Mouse (Mus musculus): Measurements from ENCODE around the gene Fkbp15. TPM values are rescaled to one million over a fixed set of nuclear protein-coding genes. Genes with fewer than 3 reads are reported as not detected.

The Fkbp15 gene
- polyA plus RNA-seq, 1 experiment from 2014 or later = 17.9 TPM

Other genes with a start within 250 kb of the Fkbp15 start
- gene Mup21, start 209.7 kb downstream of the Fkbp15 start, polyA plus RNA-seq (2014; fragmentation: Nextera tagmentation; extraction: Ambion mirVana) = not detected in 2 replicates
- 29.3 and 35.7 TPM in 2 replicates for gene Zfp37, start 129.5 kb downstream of the Fkbp15 start, polyA plus RNA-seq (2014; fragmentation: Nextera tagmentation; extraction: Ambion mirVana)
- 9.1 and 10.2 TPM in 2 replicates for gene Slc31a2, start 98.0 kb downstream of the Fkbp15 start, polyA plus RNA-seq (2014; fragmentation: Nextera tagmentation; extraction: Ambion mirVana)
- gene Slc31a1, start 179 bp upstream of the Fkbp15 start, polyA plus RNA-seq (2014; fragmentation: Nextera tagmentation; extraction: Ambion mirVana) = 50.2 and 52.4 TPM in 2 replicates
- 176 and 178 TPM in 2 replicates for gene Cdc26, start 48.1 kb upstream of the Fkbp15 start, polyA plus RNA-seq (2014; fragmentation: Nextera tagmentation; extraction: Ambion mirVana)
- 28.0 and 29.9 TPM in 2 replicates for gene Prpf4, start 48.2 kb upstream of the Fkbp15 start, polyA plus RNA-seq (2014; fragmentation: Nextera tagmentation; extraction: Ambion mirVana)
- gene Rnf183, start 74.7 kb upstream of the Fkbp15 start, polyA plus RNA-seq (2014; fragmentation: Nextera tagmentation; extraction: Ambion mirVana) = not detected in 2 replicates
- gene Wdr31, start 110.3 kb upstream of the Fkbp15 start, polyA plus RNA-seq (2014; fragmentation: Nextera tagmentation; extraction: Ambion mirVana) = 6.3 and 7.9 TPM in 2 replicates
- gene Bspry, start 119.5 kb upstream of the Fkbp15 start, polyA plus RNA-seq (2014; fragmentation: Nextera tagmentation; extraction: Ambion mirVana) = 0.46 and 0.66 TPM in 2 replicates
- 10.8 and 12.1 TPM in 2 replicates for gene Hdhd3, start 142.9 kb upstream of the Fkbp15 start, polyA plus RNA-seq (2014; fragmentation: Nextera tagmentation; extraction: Ambion mirVana)
- 86.8 and 90.8 TPM in 2 replicates for gene Alad, start 159.4 kb upstream of the Fkbp15 start, polyA plus RNA-seq (2014; fragmentation: Nextera tagmentation; extraction: Ambion mirVana)
- 137 TPM in 2 replicates for gene Pole3, start 164.5 kb upstream of the Fkbp15 start, polyA plus RNA-seq (2014; fragmentation: Nextera tagmentation; extraction: Ambion mirVana)
- 1.1 and 1.8 TPM in 2 replicates for gene 4933430I17Rik, start 164.8 kb upstream of the Fkbp15 start, polyA plus RNA-seq (2014; fragmentation: Nextera tagmentation; extraction: Ambion mirVana)
- 22.3 and 23.9 TPM in 2 replicates for gene Rgs3, start 199.3 kb upstream of the Fkbp15 start, polyA plus RNA-seq (2014; fragmentation: Nextera tagmentation; extraction: Ambion mirVana)